Mouse (Mus musculus) olfactory bulb, adult 2 months (tissue): Measurements from ENCODE around the gene Exosc10. TPM values are rescaled to one million over a fixed set of nuclear protein-coding genes. Genes with fewer than 3 reads are reported as not detected.

Source experiments
- H3K27ac ChIP-seq: fragments of 200-500 bp; 2 replicates; pipeline ENCODE4 v1.5.1; 2012; ENCODE audit warnings: low read depth, low read length; ENCODE audit not compliant: insufficient read depth
- H3K4me1 ChIP-seq: fragments of 200-500 bp; 2 replicates; pipeline ENCODE4 v1.6.1; 2012; ENCODE audit warnings: low read length; ENCODE audit not compliant: control insufficient read depth, insufficient read depth
- H3K4me3 ChIP-seq: fragments of 200-500 bp; 2 replicates; pipeline ENCODE4 v1.5.1; 2012; ENCODE audit warnings: mild to moderate bottlenecking, low read depth, low read length, moderate library complexity; ENCODE audit not compliant: insufficient read depth
- CTCF ChIP-seq: fragments of 200-500 bp; IDR thresholded peaks from 2 replicates; pipeline ENCODE4 v1.5.1; 2012; ENCODE audit warnings: low read depth, mild to moderate bottlenecking, low read length, moderate library complexity; ENCODE audit not compliant: insufficient read depth
- POLR2A ChIP-seq: fragments of 200-500 bp; IDR thresholded peaks from 2 replicates; pipeline ENCODE4 v1.6.1; 2012; ENCODE audit warnings: mild to moderate bottlenecking, low read depth, low read length, moderate library complexity; ENCODE audit not compliant: insufficient read depth
- WGBS: fragments of 180-500 bp; shearing (Covaris S2); methylation state at CpG from one replicate; pipeline ENCODE4 v1.1.7; 2018; 5-methylcytosine and 5-hydroxymethylcytosine counted together
- polyA plus RNA-seq: library from polyadenylated mRNA; stranded (reverse); fragments of >200 nt; gene quantifications from 2 replicates; pipeline ENCODE4 v1.2.4, GENCODE M21; 2012; ENCODE audit warnings: low replicate concordance; ENCODE audit not compliant: missing spikeins, insufficient read depth, insufficient read length

The Exosc10 gene
- polyA plus RNA-seq, 1 experiment: not detected

DNA sequence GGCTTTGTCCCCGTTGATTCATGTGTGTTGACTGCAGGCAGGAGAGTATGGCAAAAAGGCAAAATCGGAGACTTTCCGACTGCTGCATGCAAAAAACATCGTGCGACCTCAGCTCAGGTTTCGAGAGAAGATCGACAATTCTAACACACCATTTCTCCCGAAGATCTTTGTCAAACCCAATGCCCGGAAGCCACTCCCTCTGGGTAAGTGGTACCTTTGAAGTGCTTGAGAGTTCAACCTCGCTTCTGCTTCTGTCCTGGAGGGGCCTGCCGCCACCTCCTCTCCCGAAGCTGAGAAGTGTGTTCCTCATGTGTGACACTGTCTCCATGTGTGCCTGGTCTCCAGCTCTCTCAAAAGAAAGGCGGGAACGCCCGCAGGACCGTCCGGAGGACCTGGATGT, 4.4 kb downstream of the Exosc10 start:
- WGBS: 94% methylated on average over 17 of the region's 17 CpGs
- Histone ChIP-seq H3K4me3 (no peak overlapping the region), H3K4me1 (no peaks in the 10 kb centered on the region), H3K27ac (no peak overlapping the region)
- TF ChIP-seq CTCF (no peak), POLR2A (no peak)

DNA sequence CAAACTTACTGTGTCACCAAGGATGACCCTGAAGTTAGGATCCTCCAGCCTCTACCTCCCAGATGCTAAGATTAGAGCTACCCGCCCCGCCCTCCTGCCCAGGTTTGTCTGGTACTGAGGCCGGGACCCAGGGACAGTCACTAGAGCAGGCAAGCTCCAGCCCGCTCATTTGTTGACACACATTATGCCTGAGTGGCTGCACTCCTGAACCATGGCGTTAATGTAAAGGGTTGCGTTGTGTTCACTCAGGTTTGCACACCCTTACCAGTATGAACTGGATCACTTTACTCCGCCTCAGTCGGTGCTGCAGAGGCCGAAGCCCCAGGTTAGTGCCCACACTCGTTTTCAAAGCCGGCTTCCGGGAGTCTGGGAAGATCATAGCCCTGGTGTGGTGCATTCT, 5.4 kb downstream of the Exosc10 start:
- 96% methylated on average over 12 of the region's 12 CpGs for WGBS
- TF ChIP-seq POLR2A: no peak
- TF ChIP-seq CTCF: no peak
- Histone ChIP-seq H3K4me1 (no peaks in the 10 kb centered on the region), H3K27ac (no peak overlapping the region), H3K4me3 (no peak overlapping the region)

DNA sequence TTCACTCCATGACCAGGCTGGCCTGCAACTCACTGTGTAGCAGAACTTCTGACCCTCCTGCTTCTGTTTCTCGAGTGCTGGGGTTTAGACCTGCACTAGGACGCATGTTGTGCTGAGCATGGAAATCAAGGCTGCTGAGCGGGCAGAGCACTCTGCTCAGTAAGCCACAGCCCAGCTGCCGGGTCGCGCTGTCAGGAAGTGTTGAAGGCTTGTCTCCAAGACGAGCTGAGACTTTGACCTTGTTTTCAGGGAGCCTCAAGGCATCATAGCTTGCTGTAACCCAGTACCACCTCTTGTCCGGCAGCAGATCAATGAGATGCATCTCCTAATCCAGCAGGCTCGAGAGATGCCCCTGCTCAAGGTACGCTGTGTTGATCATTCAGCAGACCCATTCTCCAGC, 11.9 kb downstream of the Exosc10 start:
- Histone ChIP-seq H3K4me1 (no peaks in the 10 kb centered on the region), H3K27ac (no peak overlapping the region), H3K4me3 (no peak overlapping the region)
- TF ChIP-seq CTCF (no peak), POLR2A (no peak)
- WGBS: 90% methylated on average over 10 of the region's 10 CpGs

DNA sequence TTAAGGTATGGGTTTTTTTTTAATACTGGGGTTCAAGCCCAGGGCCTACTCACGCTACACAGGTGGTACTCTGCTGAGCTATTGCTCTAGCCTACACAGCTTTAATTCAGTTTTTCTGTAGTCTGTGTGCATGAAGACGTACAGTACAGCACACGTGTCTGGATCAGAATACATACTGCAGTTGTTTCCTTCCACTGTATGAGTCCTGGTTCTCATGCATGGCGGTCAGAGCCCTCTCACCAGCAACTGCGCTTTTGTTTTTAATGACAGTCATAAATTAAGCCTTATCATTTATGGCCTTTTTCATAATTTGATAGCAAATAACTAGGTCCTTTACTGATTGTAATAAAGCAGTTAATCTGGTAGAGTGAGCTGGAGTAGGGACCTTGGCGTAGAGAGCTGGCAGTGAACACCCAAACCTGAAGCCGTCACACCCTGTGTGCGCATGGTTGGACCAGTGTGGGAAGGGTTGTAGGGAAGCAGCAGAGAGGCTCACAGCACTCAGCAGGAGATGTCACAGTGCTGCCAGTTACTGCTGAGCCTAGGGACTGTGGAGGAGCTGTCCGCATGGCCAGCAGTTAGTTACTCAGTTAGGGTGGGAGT, 12.6 kb downstream of the Exosc10 start:
- TF ChIP-seq CTCF (no peak), POLR2A (no peak)
- 95% methylated on average over 9 of the region's 9 CpGs for WGBS
- Histone ChIP-seq H3K27ac (no peak overlapping the region), H3K4me3 (no peak overlapping the region), H3K4me1 (no peaks in the 10 kb centered on the region)

DNA sequence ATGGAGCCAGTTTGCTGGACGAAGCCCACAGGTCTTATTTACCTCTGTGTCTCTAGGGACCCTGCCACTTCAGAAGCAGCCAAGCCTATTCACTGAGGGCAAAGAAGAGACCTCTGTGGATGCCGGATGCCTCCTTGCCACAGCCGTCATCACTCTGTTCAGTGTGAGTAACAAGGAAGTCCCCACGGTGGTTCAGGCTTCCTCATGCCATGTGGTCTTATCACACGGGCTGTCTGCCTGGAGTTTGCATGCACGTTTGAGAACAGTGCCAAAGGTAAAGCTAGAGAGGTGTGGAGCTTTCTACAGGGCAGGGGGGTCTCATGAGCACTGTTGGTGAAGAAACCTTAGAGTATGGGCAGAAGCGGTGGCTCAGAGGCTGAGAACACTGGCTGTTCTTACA, 15.0 kb downstream of the Exosc10 start:
- Histone ChIP-seq H3K27ac (no peak overlapping the region), H3K4me3 (no peak overlapping the region), H3K4me1 (no peaks in the 10 kb centered on the region)
- TF ChIP-seq POLR2A (no peak), CTCF (no peak)
- 95% methylated on average over 7 of the region's 7 CpGs for WGBS

DNA sequence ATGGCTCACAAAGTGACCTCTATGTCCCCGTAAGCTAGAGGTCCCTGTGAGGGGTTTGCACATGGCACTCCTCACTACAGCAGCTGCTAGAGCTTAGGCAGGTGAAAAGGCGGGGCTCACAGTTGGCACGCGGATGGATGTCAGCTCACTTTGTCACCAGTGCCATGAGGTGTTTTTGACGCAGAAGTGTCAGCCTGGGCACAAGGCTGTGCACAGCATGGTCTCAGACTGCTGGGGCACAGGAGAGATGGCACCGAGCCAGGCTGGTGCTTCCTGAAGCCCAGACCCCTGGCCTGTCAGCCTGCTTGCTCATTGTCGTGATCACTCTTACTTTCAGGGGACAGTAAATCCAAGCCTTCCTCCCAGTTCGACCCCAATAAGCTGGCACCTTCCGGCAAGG, 22.5 kb downstream of the Exosc10 start:
- H3K4me3 ChIP-seq: no peak overlapping the region
- 86% methylated on average over 9 of the region's 9 CpGs for WGBS

DNA sequence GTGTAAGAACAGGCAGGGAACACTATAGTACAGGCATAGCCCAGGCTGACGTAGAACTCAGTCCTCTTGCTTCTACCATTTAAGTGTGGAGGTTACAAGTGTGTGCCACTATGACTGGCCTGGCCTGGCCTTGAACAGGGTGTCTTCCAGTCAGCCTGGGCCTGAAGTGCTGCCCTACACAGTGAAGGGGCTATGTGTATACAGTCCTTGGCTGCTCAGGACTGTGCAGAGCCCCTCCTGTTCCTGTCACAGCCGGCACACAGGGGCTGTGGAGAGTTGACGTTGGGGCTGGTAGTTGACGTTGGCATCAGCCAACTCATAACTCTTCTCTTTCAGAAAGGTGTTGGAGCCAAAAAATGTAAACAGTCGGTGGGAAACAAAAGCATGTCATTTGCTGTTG, 23.2 kb downstream of the Exosc10 start:
- TF ChIP-seq POLR2A (no peak), CTCF (no peak)
- no peak overlapping the region for H3K4me3 ChIP-seq
- WGBS: 89% methylated on average over 5 of the region's 5 CpGs
- H3K4me1 ChIP-seq: no peaks in the 10 kb centered on the region
- H3K27ac ChIP-seq: no peak overlapping the region

More for the DNA sequence above, 22.5 kb downstream of the Exosc10 start:
- TF ChIP-seq CTCF (no peak), POLR2A (no peak)
- no peaks in the 10 kb centered on the region for H3K4me1 ChIP-seq
- H3K27ac ChIP-seq: no peak overlapping the region

DNA sequence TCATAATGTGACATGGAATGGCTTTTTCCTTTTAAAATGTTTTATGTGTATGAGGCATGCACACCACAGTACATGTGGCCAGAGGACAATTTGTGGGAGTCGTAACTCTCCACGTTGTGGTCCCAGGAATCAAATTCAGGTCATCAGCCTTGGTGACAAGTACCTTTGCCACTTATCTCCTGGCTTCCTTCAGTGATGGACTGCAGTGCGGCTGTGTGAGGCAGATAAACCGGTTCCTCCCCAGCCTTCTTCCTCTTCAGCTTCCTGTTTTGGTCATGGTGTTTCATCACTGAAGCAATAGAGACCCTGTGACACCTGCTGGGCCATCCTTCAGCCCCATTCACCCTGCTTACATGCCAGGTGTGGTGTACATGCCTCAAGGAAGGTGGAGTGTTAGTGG, 25.0 kb downstream of the Exosc10 start:
- Histone ChIP-seq H3K27ac (no peak overlapping the region), H3K4me3 (no peak overlapping the region), H3K4me1 (no peaks in the 10 kb centered on the region)
- TF ChIP-seq POLR2A (no peak), CTCF (no peak)
- 84% methylated on average over 4 of the region's 4 CpGs for WGBS

DNA sequence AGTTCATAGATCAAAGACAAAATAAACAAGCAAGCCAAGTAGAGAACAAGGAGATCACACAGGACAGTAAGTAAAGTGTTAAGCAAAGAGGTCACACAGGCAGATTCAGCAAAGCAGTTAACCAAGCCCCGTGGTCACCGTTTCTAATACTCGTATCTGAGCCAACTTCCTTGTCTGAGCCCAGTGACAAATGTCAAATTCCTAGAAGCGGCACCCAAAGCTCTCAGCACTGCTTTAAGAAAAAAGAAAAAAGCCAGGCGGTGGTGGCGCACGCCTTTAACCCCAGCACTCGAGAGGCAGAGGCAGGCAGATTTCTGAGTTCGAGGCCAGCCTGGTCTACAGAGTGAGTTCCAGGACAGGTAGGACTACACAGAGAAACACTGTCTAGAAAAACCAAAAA, 28.4 kb downstream of the Exosc10 start:
- H3K4me1 ChIP-seq: peaks cover 3% of the 10 kb centered on the region
- H3K4me3 ChIP-seq: no peak overlapping the region
- TF ChIP-seq CTCF (no peak), POLR2A (no peak)
- H3K27ac ChIP-seq: no peak overlapping the region
- WGBS: 74% methylated on average over 9 of the region's 9 CpGs

DNA sequence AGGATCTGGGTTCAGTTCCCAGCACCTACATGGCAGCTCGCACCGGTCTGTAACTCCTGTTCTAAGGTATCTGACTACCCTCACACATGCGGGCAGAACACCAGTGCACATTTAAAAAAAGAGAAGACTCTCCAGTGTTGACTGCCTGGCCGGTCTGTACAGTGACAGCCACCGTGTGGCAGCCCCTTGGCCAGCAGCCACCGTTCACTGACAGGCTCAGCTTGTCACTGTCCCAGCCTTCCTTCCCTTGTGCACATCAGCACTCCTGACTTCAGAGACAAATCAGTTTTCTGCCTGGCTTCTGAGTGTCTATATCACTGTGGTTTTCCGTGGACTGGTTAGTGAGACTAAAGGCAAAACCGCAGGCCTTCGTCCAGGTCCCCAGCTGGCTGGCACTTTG, 30.6 kb downstream of the Exosc10 start:
- Histone ChIP-seq H3K27ac (no peak overlapping the region), H3K4me1 (peaks cover 20% of the 10 kb centered on the region), H3K4me3 (no peak overlapping the region)
- no peak for TF ChIP-seq CTCF
- 63% methylated on average over 9 of the region's 9 CpGs for WGBS
